Mouse (Mus musculus) G1E (cell line): ENCODE data around the gene Zfp316. TPM values are rescaled to one million over a fixed set of nuclear protein-coding genes. Genes with fewer than 3 reads are reported as not detected.

Experiments
- ATAC-seq: 2 replicates; pipeline ENCODE4 v1.8.0; 2016; ENCODE audit warnings: mild to moderate bottlenecking; ENCODE audit not compliant: insufficient number of reproducible peaks, poor library complexity, low FRiP score, severe bottlenecking; ENCODE audit errors: extremely low read depth
- DNase-seq: peaks from one replicate; pipeline ENCODE4 v3.0.0; 2012; ENCODE audit warnings: low spot score
- H3K27me3 ChIP-seq: 2 replicates; pipeline ENCODE4 v1.6.1; 2012; ENCODE audit warnings: mild to moderate bottlenecking, low read length, inconsistent platforms; ENCODE audit not compliant: insufficient read depth
- H3K36me3 ChIP-seq: replicated peaks from 2 replicates; pipeline ENCODE3; 2012; ENCODE audit warnings: mild to moderate bottlenecking, inconsistent platforms
- H3K4me1 ChIP-seq: 2 replicates; pipeline ENCODE4 v1.6.1; 2012; ENCODE audit warnings: low read depth, low read length, inconsistent platforms, mixed read lengths; ENCODE audit not compliant: insufficient read depth
- H3K4me3 ChIP-seq: 2 replicates; pipeline ENCODE4 v1.5.1; 2012; ENCODE audit warnings: low read depth, mild to moderate bottlenecking, inconsistent platforms, low read length, moderate library complexity, mixed read lengths
- H3K9me3 ChIP-seq: replicated peaks from 2 replicates; pipeline ENCODE4 v1.6.1; 2012; ENCODE audit warnings: inconsistent platforms
- CTCF ChIP-seq: IDR thresholded peaks from 2 replicates; pipeline ENCODE4 v1.5.1; 2012; ENCODE audit warnings: low read depth, low read length, inconsistent platforms, mixed read lengths
- GATA1 ChIP-seq: IDR thresholded peaks from 2 replicates; pipeline ENCODE4 v1.6.1; 2012; ENCODE audit warnings: borderline replicate concordance, low read length, inconsistent platforms, mixed read lengths
- GATA2 ChIP-seq: IDR thresholded peaks from 2 replicates; pipeline ENCODE4 v1.6.1; 2012; ENCODE audit warnings: low read depth, low read length, inconsistent platforms, borderline replicate concordance
- POLR2AphosphoS5 ChIP-seq: IDR thresholded peaks from 2 replicates; pipeline ENCODE4 v1.6.1; 2012; ENCODE audit warnings: low read depth, low read length, inconsistent platforms; ENCODE audit not compliant: insufficient replicate concordance
- TAL1 ChIP-seq: conservative IDR thresholded peaks from 2 replicates; pipeline ENCODE4 v1.6.1; 2012; ENCODE audit warnings: low read depth, low read length, inconsistent platforms, mixed read lengths
- polyA plus RNA-seq: library from polyadenylated mRNA; stranded (reverse); fragments of >175 nt; gene quantifications from 2 replicates; pipeline ENCODE4 v1.2.3, GENCODE M21; 2012
- total RNA-seq, 2 experiments: library from RNA; stranded (forward) in 1 of 2; stranded (reverse) in 1 of 2; fragments of 200-1000 nt in 1 of 2; fragments of >200 nt in 1 of 2; fragmentation: Nextera tagmentation in 1 of 2; gene quantifications; 2 replicates each; pipeline ENCODE4 v1.2.3; 2014 to 2017

Zfp316 gene
- total and polyA plus RNA-seq, 3 experiments, result 2.4 to 8.2 (median 3.4) TPM

DNA sequence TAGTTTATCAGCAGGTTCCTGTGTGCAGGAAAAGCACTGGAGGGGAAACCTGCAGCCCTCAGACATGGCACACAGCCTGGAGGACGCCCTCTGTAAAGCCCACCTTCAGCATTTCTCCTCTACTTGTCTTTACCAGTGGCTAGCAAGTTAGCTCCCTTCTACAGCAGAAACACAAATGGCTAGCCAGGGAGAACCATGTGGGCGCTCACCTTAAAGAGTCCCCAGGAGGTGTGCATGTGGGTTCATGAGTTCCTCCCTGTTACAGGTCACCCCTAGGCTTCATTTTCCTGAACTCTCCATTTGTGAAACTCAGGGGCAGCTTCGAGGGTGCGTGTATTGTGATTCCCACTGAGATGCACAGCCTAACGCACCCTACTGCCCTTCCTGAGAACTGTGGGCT is 14.0 kb downstream of the Zfp316 start:
- Histone ChIP-seq H3K36me3 (peaks cover 98% of the 10 kb centered on the region), H3K27me3 (peaks cover 14% of the 10 kb centered on the region; the same call in 1 of the 2 replicates)
- ATAC-seq, result no peak

DNA sequence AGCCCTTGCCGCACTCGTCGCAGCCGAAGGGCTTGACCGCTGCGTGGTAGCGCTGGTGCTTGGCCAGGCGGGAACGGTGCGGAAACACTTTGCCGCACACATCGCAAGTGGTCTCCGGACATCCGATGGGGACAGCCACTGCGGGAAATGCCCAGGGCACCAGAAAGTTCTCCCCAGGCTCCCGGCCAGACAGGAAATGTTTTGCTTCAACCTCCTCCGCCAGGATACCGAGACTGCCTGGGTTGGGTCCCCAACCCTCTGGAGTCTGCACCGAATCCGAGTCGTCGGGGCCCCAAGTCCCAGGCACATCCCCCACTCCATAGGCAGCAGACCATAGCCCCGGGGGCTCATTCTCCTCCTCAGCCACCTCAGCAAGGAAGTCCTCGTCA is 14.7 kb downstream of the Zfp316 start:
- TF ChIP-seq TAL1 (no peak), POLR2AphosphoS5 (no peak), GATA2 (no peak), CTCF (no peak), GATA1 (no peak)
- Histone ChIP-seq H3K4me3 (peak overlapping the region; percentile 52; the same call in 1 of the 2 replicates), H3K27me3 (peaks cover 14% of the 10 kb centered on the region; the same call in 1 of the 2 replicates), H3K36me3 (peaks cover 94% of the 10 kb centered on the region), H3K4me1 (peaks cover 3% of the 10 kb centered on the region; the same call in 1 of the 2 replicates), H3K9me3 (peaks cover 49% of the 10 kb centered on the region)
- DNase-seq, result no peak
- no peak for ATAC-seq

More for the DNA sequence above, 14.0 kb downstream of the Zfp316 start:
- DNase-seq, result no peak
- TF ChIP-seq POLR2AphosphoS5, result no peak
- TF ChIP-seq TAL1, result no peak
- TF ChIP-seq CTCF, result no peak
- TF ChIP-seq GATA1, result no peak
- TF ChIP-seq GATA2, result no peak
- Histone ChIP-seq H3K4me1 (peaks cover 3% of the 10 kb centered on the region; the same call in 1 of the 2 replicates), H3K9me3 (peaks cover 49% of the 10 kb centered on the region), H3K4me3 (no peak overlapping the region)

DNA sequence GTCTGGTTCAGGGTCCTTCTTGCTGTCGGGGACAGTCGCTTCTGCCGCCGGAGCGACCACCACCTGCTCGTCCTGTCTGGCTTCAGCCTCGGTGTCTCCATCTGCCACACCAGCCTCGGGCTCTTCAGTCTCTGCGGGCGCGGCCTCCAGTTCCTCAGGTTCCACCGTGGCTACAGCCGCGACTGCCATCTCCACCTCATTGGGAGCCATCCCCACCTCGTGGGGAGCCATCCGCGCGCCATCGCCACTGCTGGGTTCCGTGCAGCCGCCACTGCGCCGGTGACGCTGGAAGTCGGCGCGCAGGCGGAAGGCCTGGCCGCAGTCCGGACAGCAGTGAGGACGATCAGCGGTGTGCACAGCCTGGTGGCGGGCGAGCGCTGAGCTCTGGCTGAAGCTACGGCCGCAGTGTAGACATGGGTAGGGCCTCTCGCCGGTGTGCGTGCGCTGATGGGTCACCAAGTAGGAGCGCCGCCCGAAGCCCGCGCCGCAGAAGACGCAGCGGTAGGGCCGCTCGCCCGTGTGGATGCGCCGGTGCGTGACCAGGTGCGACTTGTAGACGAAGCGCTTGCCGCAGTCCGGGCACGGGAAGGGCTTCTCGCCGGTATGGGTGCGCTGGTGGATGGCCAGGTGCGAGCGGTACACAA is 15.2 kb downstream of the Zfp316 start:
- peak overlapping the region; percentile 52; the same call in 1 of the 2 replicates for H3K4me3 ChIP-seq
- no peak for DNase-seq
- peaks cover 93% of the 10 kb centered on the region for H3K36me3 ChIP-seq
- peaks cover 3% of the 10 kb centered on the region; the same call in 1 of the 2 replicates for H3K4me1 ChIP-seq
- H3K9me3 ChIP-seq, result peaks cover 49% of the 10 kb centered on the region
- ATAC-seq, result no peak
- no peak for TF ChIP-seq CTCF
- H3K27me3 ChIP-seq, result peaks cover 14% of the 10 kb centered on the region; the same call in 1 of the 2 replicates

DNA sequence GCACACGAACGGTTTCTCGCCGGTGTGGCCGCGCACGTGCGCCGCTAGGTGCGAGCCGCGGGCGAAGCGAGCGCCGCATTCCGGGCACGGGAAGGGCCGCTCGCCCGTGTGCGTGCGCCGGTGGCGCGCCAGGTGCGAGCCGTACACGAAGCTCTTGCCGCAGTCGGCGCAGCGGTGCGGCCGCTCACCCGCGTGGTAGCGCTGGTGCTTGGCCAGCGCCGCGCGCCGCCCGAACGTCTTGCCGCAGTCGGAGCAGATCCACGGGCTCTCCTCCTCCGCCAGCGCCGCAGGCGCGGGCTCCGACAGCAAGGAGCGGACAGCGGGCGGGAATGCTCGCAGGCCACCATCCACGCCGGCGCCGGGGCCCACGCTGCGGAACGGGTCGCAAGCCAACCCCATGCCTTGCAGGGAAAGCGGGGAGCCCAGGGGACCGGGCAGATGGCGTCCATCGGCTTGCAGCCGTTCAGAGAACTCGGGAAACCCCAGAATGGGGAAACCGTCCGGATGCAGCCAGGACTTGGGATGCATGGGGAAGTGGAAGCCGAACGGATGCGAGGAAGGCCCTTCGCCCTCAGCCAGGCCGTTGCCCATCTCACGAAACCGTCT is 15.8 kb downstream of the Zfp316 start:
- Histone ChIP-seq H3K27me3 (peaks cover 14% of the 10 kb centered on the region; the same call in 1 of the 2 replicates), H3K9me3 (peaks cover 49% of the 10 kb centered on the region), H3K36me3 (peaks cover 93% of the 10 kb centered on the region), H3K4me1 (peaks cover 2% of the 10 kb centered on the region; the same call in 1 of the 2 replicates), H3K4me3 (peak overlapping the region; percentile 52; the same call in 1 of the 2 replicates)
- no peak for ATAC-seq
- no peak for DNase-seq
- TF ChIP-seq CTCF (no peak), GATA1 (no peak), POLR2AphosphoS5 (no peak), TAL1 (no peak), GATA2 (no peak)

DNA sequence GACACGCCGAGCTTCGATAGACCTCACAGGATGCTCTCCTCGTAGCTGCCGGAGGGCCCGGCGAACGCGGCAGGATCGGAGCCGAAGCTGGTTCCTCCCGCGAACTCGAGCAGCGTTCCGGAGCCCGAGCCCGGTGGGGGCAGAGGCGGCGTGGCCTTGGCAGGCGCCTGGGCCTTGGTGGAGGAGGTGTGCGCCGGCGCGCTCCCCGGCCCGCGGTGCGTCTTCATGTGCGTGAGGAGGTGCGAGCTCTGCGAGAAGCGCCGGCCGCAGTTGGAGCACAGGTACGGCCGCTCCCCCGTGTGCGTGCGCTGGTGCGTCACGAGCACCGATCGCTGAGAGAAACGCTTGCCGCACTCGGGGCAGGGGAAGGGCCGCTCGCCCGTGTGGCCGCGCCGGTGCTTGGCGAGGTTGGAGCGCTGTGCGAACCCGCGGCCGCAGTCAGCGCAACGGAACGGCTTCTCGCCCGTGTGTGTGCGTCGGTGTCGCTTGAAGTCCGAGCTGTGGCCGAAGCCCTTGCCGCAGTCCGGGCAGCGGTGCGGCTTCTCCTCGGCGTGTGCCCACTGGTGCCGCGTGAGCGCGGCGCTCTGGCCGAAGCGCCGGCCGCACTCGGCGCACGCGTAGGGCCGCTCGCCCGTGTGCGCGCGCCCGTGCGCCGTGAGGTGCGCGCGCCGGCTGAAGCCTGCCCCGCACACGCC is 16.5 kb downstream of the Zfp316 start:
- no peak for TF ChIP-seq CTCF
- TF ChIP-seq TAL1, result no peak
- no peak for TF ChIP-seq GATA2
- TF ChIP-seq POLR2AphosphoS5, result no peak
- no peak for TF ChIP-seq GATA1
- ATAC-seq, result no peak
- Histone ChIP-seq H3K4me1 (no peaks in the 10 kb centered on the region), H3K27me3 (peaks cover 14% of the 10 kb centered on the region; the same call in 1 of the 2 replicates), H3K9me3 (peaks cover 49% of the 10 kb centered on the region), H3K36me3 (peaks cover 93% of the 10 kb centered on the region), H3K4me3 (peak overlapping the region; percentile 52; the same call in 1 of the 2 replicates)
- DNase-seq, result no peak

DNA sequence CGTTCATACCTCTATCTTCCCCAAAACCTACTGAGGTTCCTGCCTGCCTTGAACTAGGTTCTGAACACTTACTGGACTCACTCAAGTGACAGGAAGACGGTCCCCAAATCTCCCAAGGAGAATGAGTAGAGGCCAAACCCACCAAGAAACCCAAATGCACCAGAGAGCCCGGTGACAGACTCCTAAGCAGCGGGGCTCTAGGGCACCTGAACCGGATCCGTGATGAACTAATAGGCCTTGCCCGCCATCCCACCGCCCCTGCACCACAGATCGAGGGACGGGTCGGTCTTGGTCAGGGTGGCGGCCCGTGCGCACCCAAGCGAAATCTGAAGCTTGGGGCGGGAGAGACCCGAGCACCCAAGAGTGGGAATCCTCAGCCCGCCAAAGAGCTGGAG is 17.0 kb downstream of the Zfp316 start:
- no peak for ATAC-seq

More for the DNA sequence above, 17.0 kb downstream of the Zfp316 start:
- H3K27me3 ChIP-seq, result peaks cover 14% of the 10 kb centered on the region; the same call in 1 of the 2 replicates
- no peak for TF ChIP-seq CTCF
- TF ChIP-seq GATA1, result no peak
- no peak for TF ChIP-seq GATA2
- TF ChIP-seq POLR2AphosphoS5, result no peak
- TF ChIP-seq TAL1, result no peak
- no peaks in the 10 kb centered on the region for H3K4me1 ChIP-seq
- peak overlapping the region; percentile 52; the same call in 1 of the 2 replicates for H3K4me3 ChIP-seq
- H3K9me3 ChIP-seq, result peaks cover 49% of the 10 kb centered on the region
- H3K36me3 ChIP-seq, result peaks cover 93% of the 10 kb centered on the region
- no peak for DNase-seq
